Mouse (Mus musculus) CH12.LX (cell line): ENCODE measurements around the gene Adcy7. TPM values are rescaled to one million over a fixed set of nuclear protein-coding genes. Genes with fewer than 3 reads are reported as not detected.

Experiments used
- DNase-seq: peaks from one replicate; pipeline ENCODE4 v3.0.0-alpha.2; 2013; ENCODE audit errors: extremely low read depth
- H3K27ac ChIP-seq: 2 replicates; pipeline ENCODE4 v1.5.1; 2012; ENCODE audit warnings: low read depth, mild to moderate bottlenecking, control low read depth, moderate library complexity; ENCODE audit not compliant: insufficient read depth
- H3K27me3 ChIP-seq: replicated peaks from 2 replicates; pipeline ENCODE3; 2012; ENCODE audit warnings: inconsistent platforms
- H3K36me3 ChIP-seq, 2 experiments: replicated peaks in 1 of 2; 2 replicates each; pipeline versions ENCODE3 to v1.6.1; 2012; ENCODE audit warnings: inconsistent platforms in 1 of 2, low read length in 1 of 2, mild to moderate bottlenecking in 1 of 2, mixed read lengths in 1 of 2, moderate library complexity in 1 of 2; ENCODE audit not compliant: control insufficient read depth in 1 of 2, insufficient read depth in 1 of 2
- H3K4me1 ChIP-seq, 2 experiments: 2 replicates each; pipeline ENCODE4 v1.6.1; 2012; ENCODE audit warnings: inconsistent platforms in 1 of 2, moderate library complexity in 1 of 2; ENCODE audit not compliant: insufficient read depth in 2 of 2, control insufficient read depth in 1 of 2
- H3K4me2 ChIP-seq: 2 replicates; pipeline ENCODE4 v1.6.1; 2012; ENCODE audit warnings: low read depth, mild to moderate bottlenecking, control low read depth; ENCODE audit not compliant: poor library complexity, insufficient read depth, severe bottlenecking
- H3K4me3 ChIP-seq, 3 experiments: fragments of 150-350 bp in 1 of 3; sonication (generic) in 1 of 3; replicated peaks in 1 of 3; 2 replicates each; pipeline versions ENCODE3 to v1.5.1; 2011 to 2012; ENCODE audit warnings: low read depth in 2 of 3, low read length in 2 of 3, mild to moderate bottlenecking in 2 of 3, moderate library complexity in 2 of 3, control low read depth in 1 of 3, improper control_type of control experiment in 1 of 3, inconsistent platforms in 1 of 3, mixed read lengths in 1 of 3; ENCODE audit not compliant: poor library complexity in 1 of 3
- H3K79me2 ChIP-seq: replicated peaks from 2 replicates; pipeline ENCODE4 v1.6.1; 2012; ENCODE audit warnings: mild to moderate bottlenecking, moderate library complexity; ENCODE audit not compliant: control insufficient read depth, poor library complexity, insufficient read depth, severe bottlenecking; ENCODE audit errors: extremely low read depth
- H3K9ac ChIP-seq: 2 replicates; pipeline ENCODE4 v1.6.1; 2012; ENCODE audit warnings: low read depth, mild to moderate bottlenecking, control low read depth, moderate library complexity; ENCODE audit not compliant: insufficient read depth
- H3K9me3 ChIP-seq: replicated peaks from 2 replicates; pipeline ENCODE3; 2012; ENCODE audit warnings: low read length, inconsistent platforms, mixed read lengths
- CTCF ChIP-seq, 2 experiments: IDR thresholded peaks in 1 of 2; conservative IDR thresholded peaks in 1 of 2; 2 replicates each; pipeline ENCODE4 v1.5.1; 2011 to 2012; ENCODE audit warnings: low read depth in 2 of 2, low read length in 2 of 2, improper control_type of control experiment in 1 of 2, inconsistent platforms in 1 of 2, mild to moderate bottlenecking in 1 of 2, moderate library complexity in 1 of 2
- E2F4 ChIP-seq: IDR thresholded peaks from 2 replicates; pipeline ENCODE4 v1.6.1; 2011; ENCODE audit warnings: low read depth, low read length, improper control_type of control experiment; ENCODE audit not compliant: insufficient replicate concordance
- EP300 ChIP-seq: IDR thresholded peaks from 2 replicates; pipeline ENCODE4 v1.6.1; 2011; ENCODE audit warnings: low read length, improper control_type of control experiment
- HCFC1 ChIP-seq: IDR thresholded peaks from 2 replicates; pipeline ENCODE4 v1.6.1; 2012; ENCODE audit warnings: low read depth, mild to moderate bottlenecking, inconsistent platforms, low read length, improper control_type of control experiment
- IRF4 ChIP-seq: IDR thresholded peaks from 2 replicates; pipeline ENCODE4 v1.6.1; 2014; ENCODE audit warnings: low read depth, mild to moderate bottlenecking, inconsistent platforms, low read length, improper control_type of control experiment
- JUND ChIP-seq: conservative IDR thresholded peaks from 2 replicates; pipeline ENCODE4 v1.6.1; 2011; ENCODE audit warnings: low read depth, low read length, improper control_type of control experiment
- KAT2A ChIP-seq: IDR thresholded peaks from 2 replicates; pipeline ENCODE4 v1.6.1; 2012; ENCODE audit warnings: low read length, improper control_type of control experiment, inconsistent platforms; ENCODE audit not compliant: insufficient replicate concordance
- MAFK ChIP-seq: IDR thresholded peaks from 2 replicates; pipeline ENCODE4 v1.6.1; 2011; ENCODE audit warnings: low read length, improper control_type of control experiment; ENCODE audit not compliant: insufficient replicate concordance
- MEF2A ChIP-seq: IDR thresholded peaks from 2 replicates; pipeline ENCODE4 v1.6.1; 2014; ENCODE audit warnings: low read depth, mild to moderate bottlenecking, inconsistent platforms, low read length, improper control_type of control experiment, borderline replicate concordance
- MYC ChIP-seq: IDR thresholded peaks from 2 replicates; pipeline ENCODE4 v1.6.1; 2011; ENCODE audit warnings: low read depth, mild to moderate bottlenecking, improper control_type of control experiment, low read length
- PAX5 ChIP-seq: IDR thresholded peaks from 2 replicates; pipeline ENCODE4 v1.6.1; 2012; ENCODE audit warnings: low read length, inconsistent platforms, mixed read lengths
- POLR2A ChIP-seq: IDR thresholded peaks from 2 replicates; pipeline ENCODE4 v1.6.1; 2011; ENCODE audit warnings: low read depth, mild to moderate bottlenecking, improper control_type of control experiment, low read length
- RAD21 ChIP-seq: IDR thresholded peaks from 2 replicates; pipeline ENCODE4 v1.6.1; 2011; ENCODE audit warnings: low read depth, mild to moderate bottlenecking, low read length, improper control_type of control experiment, moderate library complexity
- RCOR1 ChIP-seq: conservative IDR thresholded peaks from 2 replicates; pipeline ENCODE4 v1.6.1; 2012; ENCODE audit warnings: low read depth, mild to moderate bottlenecking, inconsistent platforms, low read length, improper control_type of control experiment
- SIN3A ChIP-seq: IDR thresholded peaks from 2 replicates; pipeline ENCODE4 v1.6.1; 2012; ENCODE audit warnings: low read length, improper control_type of control experiment, inconsistent platforms
- TBP ChIP-seq: conservative IDR thresholded peaks from 2 replicates; pipeline ENCODE4 v1.6.1; 2011; ENCODE audit warnings: low read depth, low read length, improper control_type of control experiment
- ZNF384 ChIP-seq: IDR thresholded peaks from 2 replicates; pipeline ENCODE4 v1.6.1; 2012; ENCODE audit warnings: low read depth, low read length, improper control_type of control experiment, inconsistent platforms
- dilution Hi-C: fragments of 300-500 bp; cut with MboI; formaldehyde crosslinking; loops from 2 replicates; pipeline ENCODE4 v1.14.3; 2020; ENCODE audit warnings: low sequenced_read_pairs; ENCODE audit not compliant: extremely low pct_unique_long_range_greater_than_20kb, extremely low pct_ligation_motif_present
- in situ Hi-C: fragments of 300-500 bp; cut with MboI; formaldehyde crosslinking; loops from 3 replicates; pipeline ENCODE4 v1.14.3; 2019; ENCODE audit warnings: low sequenced_read_pairs, low pct_ligation_motif_present, low pct_unique_long_range_greater_than_20kb, mixed read lengths
- polyA plus RNA-seq: library from polyadenylated mRNA; unstranded; fragments of >175 nt; gene quantifications from 2 replicates; pipeline ENCODE4 v1.2.1, GENCODE M21; 2012; ENCODE audit warnings: low read depth; ENCODE audit not compliant: insufficient read length
- total RNA-seq, 2 experiments: library from RNA; depleted of rRNA; stranded (reverse); fragments of 300-350 nt in 1 of 2; fragments of >200 nt in 1 of 2; gene quantifications; 2 replicates each; pipeline ENCODE4 v1.2.3; 2012 to 2014

Gene Adcy7
- total RNA-seq (2012; rRNA removed) (25.7 and 25.9 TPM in 2 replicates), total RNA-seq (2014; rRNA removed) (25.5 and 27.0 TPM in 2 replicates), polyA plus RNA-seq (28.5 and 28.8 TPM in 2 replicates)

DNA sequence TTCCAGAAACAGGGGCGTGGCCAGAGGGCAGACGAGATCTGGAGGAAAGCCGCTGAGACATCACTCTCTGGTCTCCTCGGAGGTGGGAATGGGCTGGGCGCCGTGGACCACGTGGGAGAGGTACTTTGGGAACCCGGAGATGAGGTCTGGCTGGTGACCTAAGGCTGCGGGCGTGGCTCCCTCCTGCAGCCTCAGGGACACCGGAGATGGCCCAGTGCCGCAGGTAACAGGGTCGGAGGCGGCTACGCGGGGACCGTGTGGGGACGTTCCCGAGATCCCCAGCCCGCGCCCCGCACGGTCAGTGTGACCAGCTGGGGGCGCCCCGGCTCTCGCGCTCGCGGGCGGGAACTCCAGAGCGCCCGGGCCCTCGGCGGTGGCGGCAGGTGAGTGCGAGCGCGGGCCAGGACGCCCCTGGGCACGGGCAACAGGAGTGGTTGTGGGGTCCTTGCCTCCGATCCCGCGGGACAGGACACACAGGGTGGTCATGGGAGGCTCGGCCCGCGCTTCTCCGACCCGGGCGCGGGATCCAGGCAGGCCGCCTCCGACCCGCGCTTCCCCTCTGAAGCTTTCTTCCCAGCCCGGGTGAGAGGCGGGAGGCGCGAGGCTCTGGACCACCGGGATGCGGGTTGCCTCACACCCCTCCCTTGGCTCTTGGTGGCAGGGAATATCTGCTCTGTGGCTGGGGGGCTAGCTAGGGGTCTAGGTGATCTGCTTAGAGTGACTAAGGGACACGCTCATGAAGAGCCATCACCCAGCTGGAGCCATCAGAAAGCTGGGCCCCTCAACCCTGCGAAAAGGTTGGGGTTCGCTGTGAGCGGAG is at the start of gene Adcy7:
Gene Adcy7, plus strand, starts transcription at position 173 of the 820 bp plus-strand sequence.
- no peak within 1 kb of the TSS for H3K9ac ChIP-seq
- no peak within 1 kb of the TSS for H3K4me3 ChIP-seq
- no peaks in the 10 kb centered on the region for H3K79me2 ChIP-seq
- in situ Hi-C loops (loop anchor here (5.0 to 25.0 kb wide), 3 partner anchors 40 to 340 kb away; no protein-coding TSS in a partner anchor), dilution Hi-C loops (no loop called here)
- no peak within 1 kb of the TSS for H3K4me2 ChIP-seq
- H3K9me3 ChIP-seq: no peaks in the 10 kb centered on the region
- TF ChIP-seq SIN3A: no peak
- TF ChIP-seq MYC: no peak
- no peak for TF ChIP-seq IRF4
- no peak for TF ChIP-seq RAD21
- no peak for TF ChIP-seq CTCF (conservative IDR thresholded peaks at IDR 0.05 in 1 of 2, IDR thresholded peaks at IDR 0.05 in 1 of 2; ENCODE audit: low read depth in 2 of 2, low read length in 2 of 2)
- no peak for TF ChIP-seq E2F4
- TF ChIP-seq TBP: no peak
- no peak for TF ChIP-seq JUND
- no peak for TF ChIP-seq RCOR1
- no peak within 1 kb of the TSS for H3K27ac ChIP-seq
- no peak for DNase-seq
- H3K4me1 ChIP-seq: peaks cover 11 to 24% of the 10 kb centered on the region in 2 experiments; a peak in 3 of 4 replicates
- H3K36me3 ChIP-seq: no peaks in the 10 kb centered on the region
- peaks cover 2% of the 10 kb centered on the region for H3K27me3 ChIP-seq

DNA sequence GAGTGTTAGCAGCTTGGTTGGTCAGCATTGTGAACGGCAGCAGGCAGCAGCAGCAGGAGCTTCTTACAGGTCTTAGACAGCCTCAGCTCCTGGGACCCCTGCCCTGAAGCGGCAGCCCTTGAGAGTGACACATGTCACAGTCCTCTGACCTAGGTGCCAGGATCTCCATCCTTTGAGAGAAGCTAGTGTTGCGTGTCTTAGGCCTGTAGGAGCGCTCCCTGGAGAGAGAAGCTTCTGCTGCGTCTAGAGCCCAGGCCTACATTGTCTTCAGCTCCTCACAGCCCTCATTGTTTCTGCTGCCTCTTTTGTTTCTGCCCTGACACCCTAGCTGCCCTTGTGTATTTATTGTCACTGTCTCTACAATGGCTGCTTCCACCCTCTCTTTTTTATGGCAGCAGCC is 46.8 kb upstream of the Adcy7 start:
- no peaks in the 10 kb centered on the region for H3K9me3 ChIP-seq
- peaks cover 5 to 41% of the 10 kb centered on the region in 2 experiments; a peak in 3 of 4 replicates for H3K4me1 ChIP-seq
- no peak overlapping the region for H3K4me2 ChIP-seq
- no peak overlapping the region for H3K4me3 ChIP-seq
- H3K36me3 ChIP-seq: peaks cover 5 to 34% of the 10 kb centered on the region in 2 experiments
- in situ Hi-C loops: no loop called here
- no peak overlapping the region for H3K27ac ChIP-seq
- H3K27me3 ChIP-seq: no peaks in the 10 kb centered on the region
- DNase-seq: no peak
- no peak overlapping the region for H3K9ac ChIP-seq
- no peak for TF ChIP-seq KAT2A
- no peak for TF ChIP-seq ZNF384
- TF ChIP-seq POLR2A: no peak
- TF ChIP-seq SIN3A: no peak
- TF ChIP-seq HCFC1: no peak
- no peak for TF ChIP-seq PAX5
- TF ChIP-seq MAFK: no peak
- no peak for TF ChIP-seq EP300
- TF ChIP-seq MEF2A: no peak
- H3K79me2 ChIP-seq: peaks cover 14% of the 10 kb centered on the region
- dilution Hi-C loops: no loop called here
